Mouse (Mus musculus) ES-E14 (cell line): ENCODE measurements at regions not wholly inside any gene's neighbourhood (a gene's known extent, or its start where the extent isn't known, plus 50 kb on each side); places are given as distances from the start of the nearest gene placed in this dataset.

ENCODE experiments used
- DNase-seq: peaks from one replicate; pipeline ENCODE4 v3.0.0-alpha.2; 2013; ENCODE audit warnings: low read depth, low spot score
- H3K27ac ChIP-seq: 2 replicates; pipeline ENCODE4 v1.5.1; 2012; ENCODE audit warnings: low read depth, mild to moderate bottlenecking, low read length, moderate library complexity, mixed read lengths; ENCODE audit not compliant: poor library complexity, insufficient read depth, severe bottlenecking
- H3K36me3 ChIP-seq: 2 replicates; pipeline ENCODE4 v1.6.1; 2012; ENCODE audit warnings: mild to moderate bottlenecking, low read length, moderate library complexity, mixed read lengths; ENCODE audit not compliant: control insufficient read depth, poor library complexity, insufficient read depth, severe bottlenecking
- H3K4me1 ChIP-seq, 2 experiments: fragments of 150-350 bp in 1 of 2; sonication (generic) in 1 of 2; 2 replicates each; pipeline ENCODE4 v1.6.1; 2012; ENCODE audit warnings: low read length in 2 of 2, mild to moderate bottlenecking in 1 of 2, mixed read lengths in 1 of 2; ENCODE audit not compliant: control insufficient read depth in 2 of 2, insufficient read depth in 2 of 2, poor library complexity in 1 of 2
- H3K4me3 ChIP-seq, 2 experiments: fragments of 150-350 bp in 1 of 2; sonication (generic) in 1 of 2; 2 replicates each; pipeline ENCODE4 v1.5.1; 2012; ENCODE audit warnings: low read length in 2 of 2, low read depth in 1 of 2, mild to moderate bottlenecking in 1 of 2, mixed read lengths in 1 of 2; ENCODE audit not compliant: insufficient read depth in 1 of 2, poor library complexity in 1 of 2, severe bottlenecking in 1 of 2
- H3K9ac ChIP-seq: 2 replicates; pipeline ENCODE4 v1.6.1; 2012; ENCODE audit warnings: low read depth, mild to moderate bottlenecking, low read length, mixed read lengths; ENCODE audit not compliant: poor library complexity, insufficient read depth, severe bottlenecking
- H3K9me3 ChIP-seq: fragments of 150-350 bp; sonication (generic); 2 replicates; pipeline ENCODE4 v1.6.1; 2012; ENCODE audit warnings: low read depth, mild to moderate bottlenecking, low read length; ENCODE audit not compliant: control insufficient read depth, insufficient read depth
- CHD2 ChIP-seq: IDR thresholded peaks from 2 replicates; pipeline ENCODE4 v1.6.1; 2014; ENCODE audit warnings: mild to moderate bottlenecking, low read depth, low read length, inconsistent platforms
- HCFC1 ChIP-seq: IDR thresholded peaks from 2 replicates; pipeline ENCODE4 v1.6.1; 2012; ENCODE audit warnings: low read length, inconsistent platforms, borderline replicate concordance; ENCODE audit not compliant: insufficient read depth
- MAFK ChIP-seq: IDR thresholded peaks from 2 replicates; pipeline ENCODE4 v1.6.1; 2014; ENCODE audit warnings: mild to moderate bottlenecking, low read depth, low read length, inconsistent platforms; ENCODE audit not compliant: insufficient read depth
- ZC3H11A ChIP-seq: IDR thresholded peaks from 2 replicates; pipeline ENCODE4 v1.6.1; 2012; ENCODE audit warnings: low read depth, mild to moderate bottlenecking, inconsistent platforms, low read length, borderline replicate concordance
- ZNF384 ChIP-seq: IDR thresholded peaks from 2 replicates; pipeline ENCODE4 v1.6.1; 2012; ENCODE audit warnings: low read depth, low read length, inconsistent platforms
- in situ Hi-C, 2 experiments: fragments of 600-800 bp; cut with MboI; formaldehyde crosslinking; loops; one replicate each; pipeline ENCODE4 v1.15.1; 2025; ENCODE audit warnings: low sequenced_read_pairs in 2 of 2, inconsistent platforms in 1 of 2; ENCODE audit not compliant: unreplicated experiment in 2 of 2

- Histone ChIP-seq H3K4me1 (no peaks in the 10 kb centered on the region), H3K9ac (no peak overlapping the region), H3K27ac (no peak overlapping the region), H3K9me3 (no peaks in the 10 kb centered on the region), H3K4me3 (no peak overlapping the region), H3K36me3 (no peaks in the 10 kb centered on the region)
- in situ Hi-C loops: no loop called here
- no peak for DNase-seq
- TF ChIP-seq MAFK (no peak), ZC3H11A (no peak), ZNF384 (no peak), HCFC1 (no peak), CHD2 (no peak)
These were observed 263.4 kb downstream of the Mreg start for GRCm38 (mm10) chr1:71948686-71949085.

GRCm38 (mm10) chr1:71947506-71947905 lies 264.6 kb downstream of the Mreg start:
- no peak overlapping the region for H3K4me3 ChIP-seq
- TF ChIP-seq CHD2 (no peak), ZNF384 (no peak), HCFC1 (no peak), MAFK (no peak), ZC3H11A (no peak)
- no peaks in the 10 kb centered on the region for H3K36me3 ChIP-seq
- in situ Hi-C loops: no loop called here
- no peak for DNase-seq
- H3K4me1 ChIP-seq: no peaks in the 10 kb centered on the region
- no peak overlapping the region for H3K9ac ChIP-seq
- no peak overlapping the region for H3K27ac ChIP-seq
- no peaks in the 10 kb centered on the region for H3K9me3 ChIP-seq

GRCm38 (mm10) chr1:71946911-71947310 lies 265.2 kb downstream of the Mreg start:
- in situ Hi-C loops: no loop called here
- TF ChIP-seq MAFK: no peak
- TF ChIP-seq CHD2: no peak
- TF ChIP-seq ZC3H11A: no peak
- TF ChIP-seq ZNF384: no peak
- no peak for TF ChIP-seq HCFC1
- Histone ChIP-seq H3K27ac (no peak overlapping the region), H3K4me1 (no peaks in the 10 kb centered on the region), H3K9ac (no peak overlapping the region), H3K4me3 (no peak overlapping the region), H3K36me3 (no peaks in the 10 kb centered on the region), H3K9me3 (no peaks in the 10 kb centered on the region)
- no peak for DNase-seq

GRCm38 (mm10) chr1:71945070-71945469 lies 267.0 kb downstream of the Mreg start:
- in situ Hi-C loops: no loop called here
- no peak for TF ChIP-seq CHD2
- no peak for TF ChIP-seq ZC3H11A
- no peak for TF ChIP-seq ZNF384
- TF ChIP-seq HCFC1: no peak
- no peak for TF ChIP-seq MAFK
- no peak overlapping the region for H3K9ac ChIP-seq

DNA sequence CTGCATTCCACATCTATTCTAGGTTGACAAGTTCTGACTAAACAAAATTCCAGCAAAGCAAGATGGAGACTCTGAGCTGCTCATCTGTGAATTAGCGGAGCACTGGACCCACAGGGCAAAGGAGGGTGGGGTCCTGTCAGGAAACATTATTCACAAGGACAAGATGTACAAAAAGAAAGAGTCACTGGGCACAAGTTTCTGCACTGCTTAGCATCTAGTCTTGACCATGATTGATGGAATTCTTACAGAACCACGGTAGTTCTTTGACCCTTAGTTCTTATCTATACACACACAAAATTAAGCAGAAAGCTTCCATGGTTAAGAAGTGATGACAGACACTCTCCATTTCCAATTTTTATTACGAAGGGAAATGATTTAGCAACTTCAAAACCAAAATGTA lies 267.6 kb downstream of the Mreg start:
- Histone ChIP-seq H3K4me3 (no peak overlapping the region), H3K27ac (no peak overlapping the region), H3K9me3 (no peaks in the 10 kb centered on the region), H3K4me1 (no peaks in the 10 kb centered on the region), H3K36me3 (no peaks in the 10 kb centered on the region), H3K9ac (no peak overlapping the region)
- no peak for TF ChIP-seq ZC3H11A
- no peak for TF ChIP-seq HCFC1
- no peak for TF ChIP-seq ZNF384
- TF ChIP-seq CHD2: no peak
- TF ChIP-seq MAFK: no peak
- DNase-seq: no peak
- in situ Hi-C loops: no loop called here

More at GRCm38 (mm10) chr1:71945070-71945469, 267.0 kb downstream of the Mreg start:
- DNase-seq: no peak
- Histone ChIP-seq H3K9me3 (no peaks in the 10 kb centered on the region), H3K4me1 (no peaks in the 10 kb centered on the region), H3K4me3 (no peak overlapping the region), H3K27ac (no peak overlapping the region), H3K36me3 (no peaks in the 10 kb centered on the region)
